Comparison of ENCODE assay signal across 8 mouse cellular contexts in the genomic region with DNA sequence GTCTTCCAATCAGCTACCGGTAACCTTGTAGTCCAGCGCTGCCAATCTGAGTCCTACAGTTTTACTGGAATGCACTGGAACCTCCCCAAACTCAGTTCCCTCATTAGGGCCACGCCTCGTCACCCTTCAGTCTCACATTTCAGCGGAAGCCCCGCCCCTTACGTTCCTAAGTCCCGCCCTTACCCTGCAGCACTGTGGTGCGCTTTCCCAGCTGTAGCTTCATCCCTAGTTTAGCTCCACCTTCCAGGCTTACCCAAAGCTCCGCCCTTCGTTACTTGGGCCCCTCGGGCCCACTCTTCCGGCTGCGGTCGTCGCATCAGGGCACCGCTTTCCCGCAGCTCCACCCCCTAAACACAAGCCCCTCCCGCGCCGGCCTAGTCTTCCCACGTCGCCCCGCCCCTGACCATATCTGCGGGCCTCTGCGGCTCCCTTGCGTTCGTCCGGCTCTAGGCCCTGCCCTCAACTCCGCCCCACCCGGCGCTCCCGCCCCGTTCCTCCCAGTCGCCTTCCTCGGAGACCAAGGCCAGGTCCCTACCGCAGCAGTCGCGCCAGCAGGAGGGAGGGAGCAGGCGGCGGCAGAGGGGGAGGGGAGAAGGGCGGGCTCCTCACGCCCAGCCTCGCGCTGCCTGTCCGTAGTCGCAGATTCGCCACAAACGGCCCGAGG. TPM values are rescaled to one million over a fixed set of nuclear protein-coding genes. Genes with fewer than 3 reads are reported as not detected.
A peak's percentile ranks its signal among the peaks of the same experiment; 100 is the strongest.
DNase-seq lines count a peak whose midpoint lies in the region; ATAC-seq lines count a peak whose summit lies in the region.

No protein-coding gene starts in this region.

- WGBS in heart, embryonic 10.5 days = under 1% methylated on average over 45 of the region's 50 CpGs
- WGBS in kidney, embryonic 15.5 days = under 1% methylated on average over 49 of the region's 50 CpGs

- H3K9me3 ChIP-seq in heart, embryonic 10.5 days = no peaks in the 10 kb centered on the region
- H3K9me3 ChIP-seq in kidney, embryonic 15.5 days (replicated peaks) = no peaks in the 10 kb centered on the region

- peak; percentile 99 to 100 for DNase-seq in B cell, adult 2 months
- DNase-seq in brain, adult 2 months (ENCODE audit: low read depth, low spot score) = peak; percentile 100
- peak; percentile 100 for DNase-seq in heart, embryonic 10.5 days (ENCODE audit: low spot score)
- peak; percentile 100 for DNase-seq in liver
- DNase-seq in spleen, postnatal 4 days (ENCODE audit: low spot score in 2 of 2) = peak; percentile 99

- ATAC-seq in erythroblast, adult 5-6 weeks (replicated peaks; ENCODE audit: low FRiP score, poor library complexity, severe bottlenecking) = peak; percentile 87
- ATAC-seq in kidney, embryonic 15.5 days (replicated peaks; ENCODE audit: low FRiP score) = peak; percentile 99
- peak; percentile 78 for ATAC-seq in monocyte, adult 5-6 weeks (replicated peaks; ENCODE audit: insufficient number of reproducible peaks, low FRiP score, low TSS enrichment, poor library complexity, severe bottlenecking)

- H3K4me2 ChIP-seq in kidney, embryonic 15.5 days = peak overlapping the region; percentile 96

- H3K4me1 ChIP-seq in heart, embryonic 10.5 days = peaks cover 35% of the 10 kb centered on the region
- peaks cover 29% of the 10 kb centered on the region for H3K4me1 ChIP-seq in kidney, embryonic 15.5 days

- peak overlapping the region; percentile 80 for H3K4me3 ChIP-seq in heart, embryonic 10.5 days
- H3K4me3 ChIP-seq in kidney, embryonic 15.5 days (replicated peaks) = peak overlapping the region; percentile 99

- H3K36me3 ChIP-seq in heart, embryonic 10.5 days = peaks cover 16% of the 10 kb centered on the region
- H3K36me3 ChIP-seq in kidney, embryonic 15.5 days = peaks cover 19% of the 10 kb centered on the region

- H3K9ac ChIP-seq in kidney, embryonic 15.5 days = peak overlapping the region; percentile 99

- peak overlapping the region; percentile 100 for H3K27ac ChIP-seq in heart, embryonic 10.5 days
- H3K27ac ChIP-seq in kidney, embryonic 15.5 days = peak overlapping the region; percentile 99

- no peaks in the 10 kb centered on the region for H3K27me3 ChIP-seq in heart, embryonic 10.5 days (ENCODE audit: insufficient read depth, poor library complexity, severe bottlenecking)
- H3K27me3 ChIP-seq in kidney, embryonic 15.5 days = no peaks in the 10 kb centered on the region

RNA-seq across cellular contexts. Expression of a gene that starts 0.5 kb away (rescaled TPM):
- 12.1 and 19.2 TPM in 2 replicates for total RNA-seq in erythroblast, adult 5-6 weeks (2015; ENCODE audit: low replicate concordance)
- total RNA-seq in erythroblast, adult 5-6 weeks (2017; ENCODE audit: low replicate concordance) = 14.3 and 16.0 TPM in 2 replicates
- polyA plus RNA-seq in heart, embryonic 10.5 days (2016; fragmentation: Nextera tagmentation; extraction: Ambion mirVana) = 15.0 and 17.7 TPM in 2 replicates
- polyA plus RNA-seq in kidney, embryonic 15.5 days (2015; fragmentation: Nextera tagmentation; extraction: Ambion mirVana) = 19.2 and 20.4 TPM in 2 replicates
- 77.8 to 91.4 TPM (median 83.9 TPM) in 3 replicates for total RNA-seq in monocyte, adult 5-6 weeks (2017)

RNA-seq across cellular contexts. Expression of a gene that starts 20.3 kb away (rescaled TPM):
- total RNA-seq in erythroblast, adult 5-6 weeks (2015; ENCODE audit: low replicate concordance) = 0.63 and 3.1 TPM in 2 replicates
- 7.6 TPM in 1 of 2 replicates, not detected in the other for total RNA-seq in erythroblast, adult 5-6 weeks (2017; ENCODE audit: low replicate concordance)
- 13.6 and 15.9 TPM in 2 replicates for polyA plus RNA-seq in heart, embryonic 10.5 days (2016; fragmentation: Nextera tagmentation; extraction: Ambion mirVana)
- 13.8 and 18.7 TPM in 2 replicates for polyA plus RNA-seq in kidney, embryonic 15.5 days (2015; fragmentation: Nextera tagmentation; extraction: Ambion mirVana)
- total RNA-seq in monocyte, adult 5-6 weeks (2017) = 6.4 to 12.2 TPM (median 9.2 TPM) in 3 replicates

RNA-seq across cellular contexts. Expression of a gene that starts 24.3 kb away (rescaled TPM):
- total RNA-seq in erythroblast, adult 5-6 weeks (2015; ENCODE audit: low replicate concordance) = 0.42 TPM in 1 of 2 replicates, not detected in the other
- total RNA-seq in erythroblast, adult 5-6 weeks (2017; ENCODE audit: low replicate concordance) = 0.51 and 2.1 TPM in 2 replicates
- polyA plus RNA-seq in heart, embryonic 10.5 days (2016; fragmentation: Nextera tagmentation; extraction: Ambion mirVana) = 0.05 TPM in 1 of 2 replicates, not detected in the other
- polyA plus RNA-seq in kidney, embryonic 15.5 days (2015; fragmentation: Nextera tagmentation; extraction: Ambion mirVana) = 0.05 and 0.18 TPM in 2 replicates
- 0.19 to 0.75 TPM in 2 of 3 replicates, not detected in the other for total RNA-seq in monocyte, adult 5-6 weeks (2017)

RNA-seq across cellular contexts. Expression of a gene that starts 37.3 kb away (rescaled TPM):
- total RNA-seq in erythroblast, adult 5-6 weeks (2015; ENCODE audit: low replicate concordance) = 4.6 and 6.5 TPM in 2 replicates
- total RNA-seq in erythroblast, adult 5-6 weeks (2017; ENCODE audit: low replicate concordance) = 7.1 and 11.8 TPM in 2 replicates
- polyA plus RNA-seq in heart, embryonic 10.5 days (2016; fragmentation: Nextera tagmentation; extraction: Ambion mirVana) = 82.7 and 89.2 TPM in 2 replicates
- 103 and 111 TPM in 2 replicates for polyA plus RNA-seq in kidney, embryonic 15.5 days (2015; fragmentation: Nextera tagmentation; extraction: Ambion mirVana)
- total RNA-seq in monocyte, adult 5-6 weeks (2017) = 27.9 to 116 TPM (median 103 TPM) in 3 replicates

Comparison
In these comparisons a context has a peak if more than half of its experiments do, and no peak if none do; other contexts are left out.
1. Peak in every context shown above with its lines: DNase-seq, ATAC-seq, H3K4me3 ChIP-seq and H3K27ac ChIP-seq.